Mouse (Mus musculus) lung, postnatal 0 days (tissue): Measurements from ENCODE around the gene Ttll2. TPM values are rescaled to one million over a fixed set of nuclear protein-coding genes. Genes with fewer than 3 reads are reported as not detected.
A peak's percentile ranks its signal among the peaks of the same experiment; 100 is the strongest.
"Not testable (repeated sequence)": the region's sequence is repeated elsewhere in the genome, so short reads cannot be mapped to it uniquely, and the experiment has no call there.

Source experiments
- ATAC-seq: fragments of 200-750 bp; cut with Nextera tagmentation; 2 replicates; pipeline ENCODE4 v1.8.0; 2017; ENCODE audit warnings: moderate library complexity
- DNase-seq: peaks from one replicate; pipeline ENCODE4 v3.0.0-alpha.2; 2016; ENCODE audit warnings: low spot score
- H3K27ac ChIP-seq: fragments of 300-500 bp; sonication (generic); 2 replicates; pipeline ENCODE4 v1.5.1; 2014; ENCODE audit warnings: antibody characterized with exemption, mild to moderate bottlenecking, low read length, mixed read lengths
- H3K27me3 ChIP-seq: fragments of 300-500 bp; sonication (generic); replicated peaks from 2 replicates; pipeline ENCODE4 v1.6.1; 2014; ENCODE audit warnings: low read length, mixed read lengths; ENCODE audit not compliant: insufficient read depth
- H3K36me3 ChIP-seq: fragments of 300-500 bp; sonication (generic); 2 replicates; pipeline ENCODE4 v1.6.1; 2014; ENCODE audit warnings: low read length, mixed read lengths; ENCODE audit not compliant: insufficient read depth
- H3K4me1 ChIP-seq: fragments of 300-500 bp; sonication (generic); 2 replicates; pipeline ENCODE4 v1.6.1; 2014; ENCODE audit warnings: antibody characterized with exemption, low read depth, low read length, mixed read lengths; ENCODE audit not compliant: insufficient read depth
- H3K4me2 ChIP-seq: fragments of 300-500 bp; sonication (generic); replicated peaks from 2 replicates; pipeline ENCODE4 v1.6.1; 2014; ENCODE audit warnings: low read depth, mild to moderate bottlenecking, low read length, moderate library complexity, mixed read lengths
- H3K4me3 ChIP-seq: fragments of 300-500 bp; sonication (generic); 2 replicates; pipeline ENCODE4 v1.5.1; 2014; ENCODE audit warnings: low read depth, low read length
- H3K9ac ChIP-seq: fragments of 300-500 bp; sonication (generic); replicated peaks from 2 replicates; pipeline ENCODE4 v1.6.1; 2014; ENCODE audit warnings: low read depth, mild to moderate bottlenecking
- H3K9me3 ChIP-seq: fragments of 300-500 bp; sonication (generic); 2 replicates; pipeline ENCODE4 v1.6.1; 2016; ENCODE audit warnings: low read length, mixed read lengths
- CTCF ChIP-seq: IDR thresholded peaks from 2 replicates; pipeline ENCODE4 v1.5.1; 2016; ENCODE audit warnings: antibody characterized with exemption, mild to moderate bottlenecking
- WGBS: fragments of 180-500 bp; shearing (Covaris S2); extraction: QIAGEN DNeasy Blood & Tissue Kit; methylation state at CpG from one replicate; pipeline ENCODE4 v1.1.7; 2014; 5-methylcytosine and 5-hydroxymethylcytosine counted together
- polyA plus RNA-seq: library from polyadenylated mRNA; unstranded; fragments of >200 nt; fragmentation: Nextera tagmentation; extraction: Ambion mirVana; gene quantifications from 2 replicates; pipeline ENCODE4 v1.2.1, GENCODE M21; 2015

The Ttll2 gene
- polyA plus RNA-seq, 1 experiment from 2014 or later = not detected

- 81% methylated on average over 3 of the region's 5 CpGs for WGBS
- not testable (repeated sequence) for H3K4me1 ChIP-seq, H3K4me2 ChIP-seq, H3K27ac ChIP-seq, H3K27me3 ChIP-seq, DNase-seq, ATAC-seq, H3K36me3 ChIP-seq, H3K4me3 ChIP-seq, H3K9me3 ChIP-seq, H3K9ac ChIP-seq
These were observed 28.1 kb downstream of the Ttll2 start, which contains the start of gene Tcp10a for GRCm38 (mm10) chr17:7324346-7324745. Gene Tcp10a, plus strand, starts transcription at chr17:7324646.

GRCm38 (mm10) chr17:7319789-7320188 is 32.7 kb downstream of the Ttll2 start:
- not testable (repeated sequence) for H3K27me3 ChIP-seq, H3K4me3 ChIP-seq, H3K27ac ChIP-seq, H3K9ac ChIP-seq, DNase-seq, H3K36me3 ChIP-seq, H3K9me3 ChIP-seq, ATAC-seq, H3K4me1 ChIP-seq, H3K4me2 ChIP-seq
- 89% methylated on average over 6 of the region's 6 CpGs for whole genome bisulfite sequencing

GRCm38 (mm10) chr17:7315693-7316382 is 36.7 kb downstream of the Ttll2 start:
- H3K4me3 ChIP-seq, H3K4me1 ChIP-seq, H3K36me3 ChIP-seq, H3K27ac ChIP-seq, DNase-seq, H3K9me3 ChIP-seq, H3K9ac ChIP-seq, H3K27me3 ChIP-seq, H3K4me2 ChIP-seq: not testable (repeated sequence)
- WGBS = 81% methylated on average over 6 of the region's 8 CpGs
- ATAC-seq = peak; percentile 28; the same call in 1 of the 2 replicates

GRCm38 (mm10) chr17:7306278-7307196 is 46.0 kb downstream of the Ttll2 start:
- H3K27me3 ChIP-seq, H3K4me1 ChIP-seq, H3K36me3 ChIP-seq, H3K27ac ChIP-seq, H3K9me3 ChIP-seq, H3K4me2 ChIP-seq, H3K4me3 ChIP-seq, H3K9ac ChIP-seq: not testable (repeated sequence)
- DNase-seq (peak; percentile 4), ATAC-seq (peak; percentile 60)
- 53% methylated on average over 8 of the region's 8 CpGs for WGBS
- peak; percentile 60 for TF ChIP-seq CTCF

Other genes with a start within 250 kb of the Ttll2 start
- 7.1 and 8.4 TPM in 2 replicates for gene Rps6ka2, start 182.6 kb downstream of the Ttll2 start, polyA plus RNA-seq
- not detected in 2 replicates for gene Tcp10a, start 28.1 kb downstream of the Ttll2 start, polyA plus RNA-seq
- gene Gm49630, start 19.3 kb upstream of the Ttll2 start, polyA plus RNA-seq = not detected in 2 replicates
- not detected in 2 replicates for gene Unc93a2, start 32.8 kb upstream of the Ttll2 start, polyA plus RNA-seq